Mouse (Mus musculus) stomach, postnatal 0 days (tissue): ENCODE results near the gene Epb41l2.

Experiments used
- CTCF ChIP-seq: IDR thresholded peaks from 2 replicates; pipeline ENCODE4 v1.5.1; 2016; ENCODE audit warnings: antibody characterized with exemption, low read depth, mild to moderate bottlenecking, moderate library complexity
- EP300 ChIP-seq: optimal IDR thresholded peaks from 2 replicates; pipeline ENCODE3; 2016; ENCODE audit warnings: antibody characterized with exemption

- no peak for TF ChIP-seq EP300
- no peak for TF ChIP-seq CTCF
Measured at GRCm38 (mm10) chr10:25375036-25375435, 15.4 kb downstream of the Epb41l2 start.
